Mouse (Mus musculus): ENCODE measurements around the gene Cyb5d1. TPM values are rescaled to one million over a fixed set of nuclear protein-coding genes. Genes with fewer than 3 reads are reported as not detected.

Cyb5d1 gene
- 10 to 100 TPM; 40.8 to 43.6 TPM for total RNA-seq (2021)

- DNase-seq (ENCODE audit: extremely low spot score in 1 of 2, low spot score in 1 of 2) = peak; percentile 73 to 74
Observed at GRCm38 (mm10) chr11:69395235-69395633, at the start of gene Cyb5d1, which contains the start of gene Naa38. Gene Cyb5d1 (minus strand): TSS chr11:69395631. Gene Naa38 (plus strand): TSS chr11:69395487.

- no peak for DNase-seq (ENCODE audit: extremely low spot score in 1 of 2, low spot score in 1 of 2)
Observed at GRCm38 (mm10) chr11:69443328-69443727, 47.9 kb upstream of the Cyb5d1 start.

GRCm38 (mm10) chr11:69437291-69437690 is 41.9 kb upstream of the Cyb5d1 start:
- DNase-seq (ENCODE audit: extremely low spot score in 1 of 2, low spot score in 1 of 2) = no peak

- DNase-seq (ENCODE audit: extremely low spot score in 1 of 2, low spot score in 1 of 2) = no peak
Observed at GRCm38 (mm10) chr11:69433189-69433588, 37.8 kb upstream of the Cyb5d1 start.

- DNase-seq (ENCODE audit: extremely low spot score in 1 of 2, low spot score in 1 of 2) = no peak
Observed at GRCm38 (mm10) chr11:69432640-69432982, 37.2 kb upstream of the Cyb5d1 start.

- peak in 1 of 2 experiments; percentile 59 for DNase-seq (ENCODE audit: extremely low spot score in 1 of 2, low spot score in 1 of 2)
Observed at GRCm38 (mm10) chr11:69431829-69432639, 36.6 kb upstream of the Cyb5d1 start.

- DNase-seq (ENCODE audit: extremely low spot score in 1 of 2, low spot score in 1 of 2) = no peak
Observed at GRCm38 (mm10) chr11:69430631-69431030, 35.2 kb upstream of the Cyb5d1 start.

GRCm38 (mm10) chr11:69429313-69429712 is 33.9 kb upstream of the Cyb5d1 start:
- DNase-seq (ENCODE audit: extremely low spot score in 1 of 2, low spot score in 1 of 2) = no peak

GRCm38 (mm10) chr11:69428751-69429150 is 33.3 kb upstream of the Cyb5d1 start:
- DNase-seq (ENCODE audit: extremely low spot score in 1 of 2, low spot score in 1 of 2) = no peak

GRCm38 (mm10) chr11:69426246-69426645 is 30.8 kb upstream of the Cyb5d1 start:
- DNase-seq (ENCODE audit: extremely low spot score in 1 of 2, low spot score in 1 of 2) = no peak

GRCm38 (mm10) chr11:69423885-69424284 is 28.5 kb upstream of the Cyb5d1 start:
- no peak for DNase-seq (ENCODE audit: extremely low spot score in 1 of 2, low spot score in 1 of 2)

GRCm38 (mm10) chr11:69422842-69423241 is 27.4 kb upstream of the Cyb5d1 start:
- DNase-seq (ENCODE audit: extremely low spot score in 1 of 2, low spot score in 1 of 2) = no peak

- DNase-seq (ENCODE audit: extremely low spot score in 1 of 2, low spot score in 1 of 2) = no peak
Observed at GRCm38 (mm10) chr11:69421131-69421977, 25.9 kb upstream of the Cyb5d1 start.

- DNase-seq (ENCODE audit: extremely low spot score in 1 of 2, low spot score in 1 of 2) = no peak
Observed at GRCm38 (mm10) chr11:69420554-69421000, 25.1 kb upstream of the Cyb5d1 start.

GRCm38 (mm10) chr11:69419813-69420553 is 24.6 kb upstream of the Cyb5d1 start:
- DNase-seq (ENCODE audit: extremely low spot score in 1 of 2, low spot score in 1 of 2) = no peak

- no peak for DNase-seq (ENCODE audit: extremely low spot score in 1 of 2, low spot score in 1 of 2)
Observed at GRCm38 (mm10) chr11:69419443-69419812, 24.0 kb upstream of the Cyb5d1 start.

GRCm38 (mm10) chr11:69418481-69419442 is 23.3 kb upstream of the Cyb5d1 start:
- DNase-seq (ENCODE audit: extremely low spot score in 1 of 2, low spot score in 1 of 2) = peak; percentile 65 to 72

- peak; percentile 80 to 85 for DNase-seq (ENCODE audit: extremely low spot score in 1 of 2, low spot score in 1 of 2)
Observed at GRCm38 (mm10) chr11:69417449-69418384, 22.3 kb upstream of the Cyb5d1 start.
